43 mouse cellular contexts compared by ENCODE assay signal in the genomic region with DNA sequence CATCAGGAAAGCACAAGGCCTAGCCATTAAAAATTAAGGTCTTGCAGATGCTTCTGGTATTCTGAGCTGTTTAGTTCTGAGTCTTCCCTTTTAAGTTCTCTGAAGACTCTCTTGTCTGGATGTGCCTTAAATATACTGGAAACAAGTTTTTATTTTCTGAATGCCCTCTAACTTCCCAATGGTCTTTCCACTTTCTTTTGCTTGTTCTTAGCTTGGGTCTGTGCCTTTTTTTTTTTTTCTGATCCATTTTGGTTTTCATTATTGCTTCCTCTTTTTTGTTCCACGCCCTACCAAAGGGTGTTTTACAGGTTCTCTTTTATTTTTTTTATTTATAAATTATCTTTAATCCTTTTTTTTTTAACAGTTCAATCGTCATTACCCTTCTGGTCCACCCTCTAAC. TPM values are rescaled to one million over a fixed set of nuclear protein-coding genes. Genes with fewer than 3 reads are reported as not detected.
"Had no signal": no experiment of that assay in that cellular context is flagged by ENCODE, and none has a peak within 500 bp of the region (broad histone marks: within the 10 kb centered on the region; RNA-seq: fewer than 3 reads in every experiment).

A gene (minus strand): TSS at position 101 of the 400 bp plus-strand sequence.

- H3K4me1 ChIP-seq: heart, embryonic 10.5 days; heart, embryonic 12.5 days; hindbrain, embryonic 10.5 days; hindbrain, embryonic 12.5 days; intestine, embryonic 15.5 days; kidney, embryonic 15.5 days; liver, embryonic 13.5 days; liver, embryonic 15.5 days had no signal

- H3K36me3 ChIP-seq: heart, embryonic 10.5 days; heart, embryonic 12.5 days; hindbrain, embryonic 10.5 days; hindbrain, embryonic 12.5 days; intestine, embryonic 15.5 days; kidney, embryonic 15.5 days; liver, embryonic 13.5 days; liver, embryonic 15.5 days had no signal

- H3K27me3 ChIP-seq: heart, embryonic 12.5 days; hindbrain, embryonic 12.5 days; intestine, embryonic 15.5 days; kidney, embryonic 15.5 days; liver, embryonic 13.5 days; liver, embryonic 15.5 days had no signal

- H3K9me3 ChIP-seq: heart, embryonic 10.5 days; heart, embryonic 12.5 days; hindbrain, embryonic 10.5 days; hindbrain, embryonic 12.5 days; intestine, embryonic 15.5 days; kidney, embryonic 15.5 days; liver, embryonic 13.5 days; liver, embryonic 15.5 days had no signal

- H3K27ac ChIP-seq: gastrocnemius, adult 2 months; heart, adult 2 months; heart, embryonic 10.5 days; hindbrain, embryonic 10.5 days; hindbrain, embryonic 12.5 days; hindbrain, embryonic 14.5 days; intestine, embryonic 15.5 days; kidney, embryonic 15.5 days; kidney, postnatal 0 days; liver, embryonic 13.5 days; liver, embryonic 15.5 days had no signal

- H3K9ac ChIP-seq: heart, embryonic 12.5 days; hindbrain, embryonic 12.5 days; hindbrain, embryonic 14.5 days; intestine, embryonic 15.5 days; kidney, embryonic 15.5 days; liver, embryonic 13.5 days; liver, embryonic 15.5 days; liver, postnatal 0 days had no signal

- ATAC-seq: hindbrain, embryonic 16.5 days; inflammation-experienced regulatory T-cells, adult 6 months; intestine, embryonic 15.5 days; intestine, postnatal 0 days; liver, postnatal 0 days had no signal

- H3K4me2 ChIP-seq: heart, embryonic 12.5 days; hindbrain, embryonic 12.5 days; hindbrain, embryonic 14.5 days; intestine, embryonic 15.5 days; kidney, embryonic 15.5 days; liver, embryonic 11.5 days; liver, embryonic 13.5 days; liver, embryonic 15.5 days had no signal

- H3K4me3 ChIP-seq: gastrocnemius, adult 2 months; heart, adult 2 months; heart, embryonic 10.5 days; heart, embryonic 12.5 days; hindbrain, embryonic 10.5 days; hindbrain, embryonic 12.5 days; intestine, embryonic 15.5 days; kidney, embryonic 15.5 days; liver, embryonic 13.5 days; liver, embryonic 15.5 days had no signal

- DNase-seq: gastrocnemius, adult 2 months; gastrocnemius, postnatal 10 days; gastrocnemius, postnatal 36 days; heart, adult 11 months; heart, adult 2 months; heart, postnatal 10 days; heart, postnatal 4 days; kidney, adult 18-20 months; kidney, adult 8-10 months; kidney, postnatal 14 days; kidney, postnatal 36 days; layer of hippocampus, adult 9-11 months; layer of hippocampus, postnatal 36 days; liver; liver, embryonic 13.5 days; liver, postnatal 0 days had no signal

RNA-seq across cellular contexts. Expression of the gene that starts here (rescaled TPM):
- total RNA-seq: gastrocnemius, adult 2 months; gastrocnemius, postnatal 10 days; gastrocnemius, postnatal 36 days; heart, adult 2 months; heart, postnatal 10 days; heart, postnatal 25 days; heart, postnatal 4 days; layer of hippocampus, adult 18-20 months; layer of hippocampus, adult 8-10 months; layer of hippocampus, postnatal 14 days; layer of hippocampus, postnatal 36 days; left cerebral cortex, adult 18-20 months; left cerebral cortex, adult 8-10 months; left cerebral cortex, postnatal 10 days; left cerebral cortex, postnatal 25 days had no signal
- polyA plus RNA-seq: gonadal fat pad, adult 2 months; heart, adult 2 months; heart, embryonic 10.5 days; heart, embryonic 12.5 days; heart, embryonic 14.5 days; heart, embryonic 16.5 days; hindbrain, embryonic 10.5 days; hindbrain, embryonic 12.5 days; hindbrain, embryonic 14.5 days; hindbrain, embryonic 16.5 days; inflammation-experienced regulatory T-cells, adult 6 months; intestine, embryonic 15.5 days; intestine, postnatal 0 days; kidney, embryonic 15.5 days; kidney, postnatal 0 days; large intestine, adult 2 months; limb, embryonic 11.5 days; limb, embryonic 14.5 days; liver, embryonic 11.5 days; liver, embryonic 13.5 days; liver, embryonic 15.5 days; liver, postnatal 0 days had no signal
